ENCODE assay signal across 11 mouse cellular contexts in genomic region chr2:97232966-97233365, GRCm38 (mm10).
DNase-seq lines count a peak whose midpoint lies in the region; ATAC-seq lines count a peak whose summit lies in the region.
"Had no signal": no experiment of that assay in that cellular context is flagged by ENCODE, and none has a peak within 500 bp of the region (broad histone marks: within the 10 kb centered on the region; RNA-seq: fewer than 3 reads in every experiment).

No protein-coding gene starts in this region.

- H3K4me2 ChIP-seq in forebrain, embryonic 15.5 days (replicated peaks), result no peak overlapping the region
- no peak overlapping the region for H3K4me2 ChIP-seq in forebrain, embryonic 12.5 days
- H3K4me2 ChIP-seq: liver, embryonic 13.5 days; midbrain, embryonic 12.5 days had no signal

- 0 out of 2 replicates have a peak overlapping the region, but pooled peaks have one; percentile 23 for H3K27ac ChIP-seq in forebrain, embryonic 15.5 days (replicated peaks)
- no peak overlapping the region for H3K27ac ChIP-seq in forebrain, embryonic 12.5 days
- H3K27ac ChIP-seq: kidney, postnatal 0 days; liver, embryonic 13.5 days; midbrain, embryonic 12.5 days had no signal

- no peaks in the 10 kb centered on the region for H3K27me3 ChIP-seq in forebrain, embryonic 15.5 days
- H3K27me3 ChIP-seq in forebrain, embryonic 12.5 days, result no peaks in the 10 kb centered on the region
- H3K27me3 ChIP-seq: liver, embryonic 13.5 days; midbrain, embryonic 12.5 days had no signal

- peak; percentile 22 for DNase-seq in 3T3-L1 (ENCODE audit: low read depth, low spot score)
- peak; percentile 89 for DNase-seq in cerebellum, adult 9-11 months
- DNase-seq in heart, postnatal 36 days, result peak; percentile 23 to 31
- DNase-seq in thymus, postnatal 10 days (ENCODE audit: low spot score in 2 of 2), result no peak
- DNase-seq: liver, embryonic 13.5 days had no signal

- ATAC-seq in forebrain, embryonic 15.5 days (replicated peaks), result peak; percentile 82
- no peak for ATAC-seq in forebrain, embryonic 12.5 days (ENCODE audit: low FRiP score)
- no peak for ATAC-seq in megakaryocyte-erythroid progenitor cell, adult 5-6 weeks (replicated peaks; ENCODE audit: low FRiP score, low TSS enrichment, poor library complexity, severe bottlenecking)
- no peak for ATAC-seq in activated CD4-positive, CD25-positive, alpha-beta regulatory T cell, adult 4 months

- H3K9me3 ChIP-seq in forebrain, embryonic 15.5 days, result no peaks in the 10 kb centered on the region
- no peaks in the 10 kb centered on the region for H3K9me3 ChIP-seq in forebrain, embryonic 12.5 days
- H3K9me3 ChIP-seq: liver, embryonic 13.5 days; midbrain, embryonic 12.5 days had no signal

- peaks cover 4% of the 10 kb centered on the region; the same call in 1 of the 2 replicates for H3K4me1 ChIP-seq in forebrain, embryonic 15.5 days
- no peaks in the 10 kb centered on the region for H3K4me1 ChIP-seq in forebrain, embryonic 12.5 days
- H3K4me1 ChIP-seq: liver, embryonic 13.5 days; midbrain, embryonic 12.5 days had no signal

- no peak overlapping the region for H3K4me3 ChIP-seq in forebrain, embryonic 15.5 days
- H3K4me3 ChIP-seq in forebrain, embryonic 12.5 days (replicated peaks), result no peak overlapping the region
- H3K4me3 ChIP-seq: liver, embryonic 13.5 days; midbrain, embryonic 12.5 days had no signal

- intact Hi-C loops in heart, postnatal 36 days (cut with DNase I), result no loop called here

- no peaks in the 10 kb centered on the region for H3K36me3 ChIP-seq in forebrain, embryonic 15.5 days
- H3K36me3 ChIP-seq in forebrain, embryonic 12.5 days (replicated peaks), result no peaks in the 10 kb centered on the region
- H3K36me3 ChIP-seq: liver, embryonic 13.5 days; midbrain, embryonic 12.5 days had no signal

- whole genome bisulfite sequencing in forebrain, embryonic 15.5 days, result 54% methylated on average over 3 of the region's 3 CpGs
- WGBS in forebrain, embryonic 12.5 days, result 92% methylated on average over 3 of the region's 3 CpGs

- no peak overlapping the region for H3K9ac ChIP-seq in forebrain, embryonic 15.5 days (replicated peaks)
- H3K9ac ChIP-seq in forebrain, embryonic 12.5 days, result no peak overlapping the region
- H3K9ac ChIP-seq: liver, embryonic 13.5 days; midbrain, embryonic 12.5 days had no signal

Comparison
In these comparisons a context has a peak if more than half of its experiments do, and no peak if none do; other contexts are left out.
1. DNase-seq: peak in 3T3-L1 (single experiment), cerebellum, adult 9-11 months (single experiment) and heart, postnatal 36 days (2 of 2); none in thymus, postnatal 10 days (0 of 2).